Mouse (Mus musculus) ES-Bruce4 (cell line): ENCODE measurements around the gene Yap1.

Experiments
- CTCF ChIP-seq: IDR thresholded peaks from one replicate; pipeline ENCODE4 v1.8.1; 2011; ENCODE audit warnings: low read depth, low read length
- POLR2A ChIP-seq: IDR thresholded peaks from one replicate; pipeline ENCODE4 v1.8.1; 2011; ENCODE audit warnings: low read length; ENCODE audit not compliant: insufficient read depth

DNA sequence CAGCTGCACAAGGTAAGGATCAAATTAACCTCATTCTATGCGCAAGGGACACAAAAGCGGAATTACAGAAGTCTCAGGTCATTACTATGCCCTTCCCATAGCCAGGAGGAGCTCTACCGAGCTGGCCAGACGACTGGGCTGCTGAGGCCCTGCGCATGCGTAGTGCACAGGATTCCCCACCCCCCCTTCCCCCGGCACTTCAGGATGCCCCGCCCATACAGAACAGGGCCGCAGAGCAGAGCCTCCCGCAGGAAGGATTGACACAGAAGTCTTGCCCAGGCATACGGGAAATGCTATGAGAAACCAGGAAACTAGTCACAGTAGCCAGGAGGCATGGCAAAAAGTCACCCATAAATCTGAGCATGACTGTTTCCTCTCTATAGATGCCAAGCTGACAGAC lies 89.9 kb downstream of the Yap1 start:
- TF ChIP-seq POLR2A (peak; percentile 62), CTCF (no peak)
